Mouse (Mus musculus): ENCODE data around the gene Pnpla3. TPM values are rescaled to one million over a fixed set of nuclear protein-coding genes. Genes with fewer than 3 reads are reported as not detected.

Pnpla3 gene
- polyA plus RNA-seq, 1 experiment, result not detected

DNA sequence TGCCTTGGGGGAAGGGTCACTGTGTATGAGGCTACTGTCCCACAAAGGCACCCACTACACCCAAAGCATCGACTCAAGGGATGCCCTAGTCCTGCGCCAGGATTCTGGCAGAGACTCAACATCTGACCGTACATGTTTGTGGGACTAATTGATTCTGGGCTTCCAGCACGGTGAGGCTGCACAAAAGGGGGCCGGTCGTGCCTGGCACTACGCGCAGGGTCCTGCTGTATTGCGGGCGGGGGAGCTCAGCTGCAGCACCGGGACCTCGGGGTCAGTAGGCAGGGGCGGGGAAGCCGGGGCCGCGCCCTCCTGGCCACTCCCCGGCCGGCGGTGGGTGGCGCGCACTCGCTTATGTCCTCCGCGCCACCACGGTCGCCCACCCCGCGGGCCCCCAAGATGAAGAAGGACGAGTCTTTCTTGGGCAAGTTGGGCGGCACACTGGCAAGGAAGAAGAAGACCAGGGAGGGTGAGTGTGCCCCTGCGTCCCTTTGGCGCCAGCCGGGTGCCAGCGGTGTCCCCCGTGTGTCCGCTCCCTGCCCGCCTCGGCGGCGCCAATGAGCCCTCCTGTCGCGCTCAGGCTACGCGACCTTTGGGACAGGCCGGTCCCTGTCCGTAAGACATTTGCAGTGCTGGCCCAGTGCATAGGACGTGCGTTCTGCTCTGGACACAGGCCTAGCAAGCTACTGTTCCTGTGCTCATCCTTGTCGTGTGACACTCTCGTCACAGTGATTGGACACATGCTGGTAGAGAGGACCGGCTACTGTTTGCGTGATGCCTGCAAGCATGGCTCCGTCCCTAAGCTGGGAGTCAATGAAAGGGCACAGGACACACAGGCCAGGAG lies 64.3 kb downstream of the Pnpla3 start, which contains the start of gene Parvb:
Parvb (plus strand) TSS at position 323 of the 841 bp plus-strand sequence.
- TF ChIP-seq POLR2A (IDR thresholded peaks at IDR 0.05; ENCODE audit: insufficient read depth, low read depth, low read length) (no peak), CTCF (IDR thresholded peaks at IDR 0.05; ENCODE audit: insufficient read depth, low read depth, low read length) (no peak)
- WGBS, result 16% methylated on average over 52 of the region's 53 CpGs
- Histone ChIP-seq H3K4me1 (ENCODE audit: control insufficient read depth, insufficient read depth, low read length) (peaks cover 20% of the 10 kb centered on the region), H3K27ac (ENCODE audit: insufficient read depth, low read depth, low read length) (no peak within 1 kb of the TSS), H3K4me3 (ENCODE audit: insufficient read depth, low read depth, low read length) (peak within 1 kb of the TSS; percentile 39)

DNA sequence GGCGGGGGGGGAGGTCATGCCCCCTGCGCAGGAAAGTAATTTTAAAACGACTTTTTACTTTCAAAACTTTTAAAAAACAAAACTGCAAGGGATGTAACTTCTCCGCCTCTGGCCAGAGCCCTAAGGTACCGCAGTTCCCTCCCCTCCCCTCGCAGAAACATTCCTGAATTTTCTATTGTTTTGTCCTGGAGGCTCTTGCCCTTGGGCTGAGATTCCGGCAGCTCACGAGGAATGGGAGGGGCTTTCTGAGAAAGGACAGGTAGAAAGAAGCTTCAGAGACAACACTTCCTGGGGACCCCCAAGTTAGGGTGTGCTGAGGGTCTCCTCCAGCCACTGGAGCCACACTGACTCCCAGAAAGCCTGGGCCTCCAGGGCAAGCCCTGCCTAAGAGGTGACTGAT lies 65.0 kb downstream of the Pnpla3 start:
- Histone ChIP-seq H3K4me1 (ENCODE audit: control insufficient read depth, insufficient read depth, low read length) (peaks cover 22% of the 10 kb centered on the region), H3K4me3 (ENCODE audit: insufficient read depth, low read depth, low read length) (0 out of 2 replicates have a peak overlapping the region, but pooled peaks have one; percentile 2), H3K27ac (ENCODE audit: insufficient read depth, low read depth, low read length) (no peak overlapping the region)
- TF ChIP-seq CTCF (IDR thresholded peaks at IDR 0.05; ENCODE audit: insufficient read depth, low read depth, low read length), result no peak
- no peak for TF ChIP-seq POLR2A (IDR thresholded peaks at IDR 0.05; ENCODE audit: insufficient read depth, low read depth, low read length)
- 58% methylated on average over 8 of the region's 8 CpGs for WGBS

DNA sequence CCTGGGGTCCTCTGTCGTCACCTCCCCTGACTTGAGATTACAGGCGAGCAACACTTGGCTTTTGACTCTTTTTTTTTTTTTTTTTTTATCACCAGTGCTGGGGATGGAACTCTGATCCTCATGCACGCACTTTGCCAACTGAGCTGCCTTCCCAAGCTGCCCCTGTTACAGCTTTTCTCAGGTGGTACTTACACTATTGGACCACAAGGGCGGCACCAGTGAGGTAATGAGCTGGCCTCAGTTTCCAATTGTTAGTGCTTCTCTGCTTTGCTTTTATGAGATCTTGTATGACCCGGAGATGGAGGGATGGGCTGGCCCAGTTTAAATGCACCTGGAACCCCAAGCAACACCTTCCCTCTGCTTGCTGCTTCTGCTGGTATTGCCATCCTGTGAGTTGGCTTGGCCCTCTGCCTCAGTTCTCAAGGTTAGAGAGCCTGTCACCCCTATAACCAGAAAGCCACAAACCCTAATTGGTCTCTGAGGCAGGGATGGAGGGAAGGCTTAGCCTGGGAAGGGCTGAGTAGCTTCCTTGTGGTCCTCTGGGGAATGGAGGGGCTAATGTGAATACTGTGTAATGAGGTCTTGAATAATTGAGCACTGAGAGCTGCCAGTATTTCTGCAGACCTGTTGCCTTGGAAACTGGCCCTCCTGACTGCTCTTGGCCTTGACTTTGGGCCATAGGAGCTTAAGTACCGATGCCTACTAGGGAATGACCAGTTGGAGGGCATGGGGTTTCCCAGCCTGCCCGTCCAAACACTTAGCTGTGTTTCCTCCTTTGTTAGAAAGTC lies 67.4 kb downstream of the Pnpla3 start:
- no peak overlapping the region for H3K27ac ChIP-seq (ENCODE audit: insufficient read depth, low read depth, low read length)
- no peak for TF ChIP-seq POLR2A (IDR thresholded peaks at IDR 0.05; ENCODE audit: insufficient read depth, low read depth, low read length)
- no peak for TF ChIP-seq CTCF (IDR thresholded peaks at IDR 0.05; ENCODE audit: insufficient read depth, low read depth, low read length)
- H3K4me3 ChIP-seq (ENCODE audit: insufficient read depth, low read depth, low read length), result no peak overlapping the region
- peaks cover 32% of the 10 kb centered on the region for H3K4me1 ChIP-seq (ENCODE audit: control insufficient read depth, insufficient read depth, low read length)
- 81% methylated on average over 7 of the region's 7 CpGs for WGBS

DNA sequence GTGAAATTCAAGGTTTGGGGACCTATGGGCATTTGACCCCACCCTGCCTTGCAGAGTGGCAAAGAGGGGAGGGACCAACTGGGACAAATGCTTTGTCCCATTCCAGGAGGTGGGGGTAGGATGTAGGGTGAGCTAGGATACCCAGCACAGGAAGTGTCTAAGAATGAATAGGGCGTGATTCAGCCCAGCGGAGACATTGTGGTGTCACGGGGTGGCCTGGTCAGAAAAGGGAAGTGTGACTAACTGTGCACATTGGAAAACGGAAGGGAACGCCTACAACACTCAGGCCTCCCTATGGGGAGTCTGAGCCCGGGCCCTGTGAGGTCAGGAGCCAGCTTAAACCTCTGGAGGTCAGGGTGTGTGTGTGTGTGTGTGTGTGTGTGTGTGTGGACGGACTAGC lies 68.0 kb downstream of the Pnpla3 start:
- peaks cover 32% of the 10 kb centered on the region for H3K4me1 ChIP-seq (ENCODE audit: control insufficient read depth, insufficient read depth, low read length)
- no peak overlapping the region for H3K4me3 ChIP-seq (ENCODE audit: insufficient read depth, low read depth, low read length)
- TF ChIP-seq POLR2A (IDR thresholded peaks at IDR 0.05; ENCODE audit: insufficient read depth, low read depth, low read length) (no peak), CTCF (IDR thresholded peaks at IDR 0.05; ENCODE audit: insufficient read depth, low read depth, low read length) (no peak)
- no peak overlapping the region for H3K27ac ChIP-seq (ENCODE audit: insufficient read depth, low read depth, low read length)
- whole genome bisulfite sequencing, result 76% methylated on average over 7 of the region's 7 CpGs

Other genes with a start within 250 kb of the Pnpla3 start
- not detected in 2 replicates for gene Efcab6, start 102.5 kb upstream of the Pnpla3 start, polyA plus RNA-seq (2012; ENCODE audit: insufficient read depth, insufficient read length, low replicate concordance, missing spikeins)
- not detected in 2 replicates for gene Sult4a1, start 62.1 kb upstream of the Pnpla3 start, polyA plus RNA-seq (2012; ENCODE audit: insufficient read depth, insufficient read length, low replicate concordance, missing spikeins)
- gene Pnpla5, start 44.7 kb upstream of the Pnpla3 start, polyA plus RNA-seq (2012; ENCODE audit: insufficient read depth, insufficient read length, low replicate concordance, missing spikeins), result not detected in 2 replicates
- not detected in 2 replicates for gene Samm50, start 24.4 kb downstream of the Pnpla3 start, polyA plus RNA-seq (2012; ENCODE audit: insufficient read depth, insufficient read length, low replicate concordance, missing spikeins)
- not detected in 2 replicates for gene Parvb, start 64.2 kb downstream of the Pnpla3 start, polyA plus RNA-seq (2012; ENCODE audit: insufficient read depth, insufficient read length, low replicate concordance, missing spikeins)
- gene Parvg, start 156.2 kb downstream of the Pnpla3 start, polyA plus RNA-seq (2012; ENCODE audit: insufficient read depth, insufficient read length, low replicate concordance, missing spikeins), result not detected in 2 replicates

Measured in olfactory bulb, adult 2 months (tissue).